24 mouse cellular contexts compared by ENCODE assay signal in genomic region chr14:77705006-77705405, GRCm38 (mm10).
DNase-seq lines count a peak whose midpoint lies in the region; ATAC-seq and TF ChIP-seq lines count a peak whose summit lies in the region.
"Had no signal": no experiment of that assay in that cellular context is flagged by ENCODE, and none has a peak within 500 bp of the region (broad histone marks: within the 10 kb centered on the region; RNA-seq: fewer than 3 reads in every experiment).

No protein-coding gene starts in this region.

- H3K4me2 ChIP-seq in forebrain, embryonic 13.5 days: no peak overlapping the region
- H3K4me2 ChIP-seq in forebrain, embryonic 11.5 days (ENCODE audit: low read depth, low read length, severe bottlenecking): no peak overlapping the region
- H3K4me2 ChIP-seq in heart, embryonic 12.5 days: no peak overlapping the region
- H3K4me2 ChIP-seq in forebrain, postnatal 0 days (ENCODE audit: low read depth): no peak overlapping the region
- H3K4me2 ChIP-seq: heart, embryonic 11.5 days; heart, embryonic 15.5 days; hindbrain, embryonic 13.5 days; intestine, embryonic 15.5 days had no signal

- ATAC-seq in forebrain, embryonic 13.5 days: peak; percentile 41; the same call in 1 of the 2 replicates
- no peak for ATAC-seq in forebrain, embryonic 11.5 days (replicated peaks; ENCODE audit: low FRiP score)
- no peak for ATAC-seq in heart, embryonic 12.5 days (ENCODE audit: insufficient number of reproducible peaks, low FRiP score)
- ATAC-seq in forebrain, postnatal 0 days: peak; percentile 67
- ATAC-seq: CD4-positive, CD25-positive, alpha-beta regulatory T cell, adult 4 months; hindbrain, embryonic 16.5 days; intestine, embryonic 15.5 days had no signal

- peaks cover 12% of the 10 kb centered on the region; the same call in 1 of the 2 replicates for H3K36me3 ChIP-seq in forebrain, embryonic 13.5 days (ENCODE audit: poor library complexity, severe bottlenecking)
- H3K36me3 ChIP-seq in forebrain, embryonic 11.5 days (ENCODE audit: control insufficient read depth, insufficient read depth, low read length): no peaks in the 10 kb centered on the region
- H3K36me3 ChIP-seq in heart, embryonic 12.5 days: no peaks in the 10 kb centered on the region
- H3K36me3 ChIP-seq in forebrain, postnatal 0 days (ENCODE audit: insufficient read depth): peaks cover 7% of the 10 kb centered on the region; the same call in 1 of the 2 replicates
- H3K36me3 ChIP-seq: heart, embryonic 15.5 days; hindbrain, embryonic 10.5 days; intestine, embryonic 15.5 days had no signal

- no peak overlapping the region for H3K9ac ChIP-seq in forebrain, embryonic 13.5 days
- H3K9ac ChIP-seq in forebrain, embryonic 11.5 days (ENCODE audit: low read length): no peak overlapping the region
- no peak overlapping the region for H3K9ac ChIP-seq in heart, embryonic 12.5 days
- no peak overlapping the region for H3K9ac ChIP-seq in forebrain, postnatal 0 days
- H3K9ac ChIP-seq: heart, embryonic 15.5 days; hindbrain, embryonic 13.5 days; intestine, embryonic 15.5 days had no signal

- no peak for TF ChIP-seq POLR2A in brain, embryonic 14.5 days (IDR thresholded peaks at IDR 0.05; ENCODE audit: borderline replicate concordance, extremely low read depth, insufficient read depth, insufficient read length, poor library complexity, severe bottlenecking)

- H3K4me3 ChIP-seq in forebrain, embryonic 13.5 days: no peak overlapping the region
- H3K4me3 ChIP-seq in forebrain, embryonic 11.5 days (ENCODE audit: low read depth, low read length): no peak overlapping the region
- H3K4me3 ChIP-seq in heart, embryonic 12.5 days: no peak overlapping the region
- no peak overlapping the region for H3K4me3 ChIP-seq in forebrain, postnatal 0 days (ENCODE audit: low read depth, low read length)
- H3K4me3 ChIP-seq: heart, embryonic 15.5 days; hindbrain, embryonic 10.5 days; hindbrain, embryonic 13.5 days; intestine, embryonic 15.5 days had no signal

- no peak overlapping the region for H3K27ac ChIP-seq in forebrain, embryonic 13.5 days
- no peak overlapping the region for H3K27ac ChIP-seq in forebrain, embryonic 11.5 days (ENCODE audit: low read depth, low read length)
- no peak overlapping the region for H3K27ac ChIP-seq in heart, embryonic 12.5 days (ENCODE audit: poor library complexity, severe bottlenecking)
- H3K27ac ChIP-seq in forebrain, postnatal 0 days (ENCODE audit: low read depth, low read length): no peak overlapping the region
- H3K27ac ChIP-seq: heart, embryonic 15.5 days; hindbrain, embryonic 10.5 days; hindbrain, embryonic 13.5 days; intestine, embryonic 15.5 days had no signal

- DNase-seq in forebrain, embryonic 11.5 days (ENCODE audit: low spot score): no peak
- DNase-seq in heart, adult 11 months: peak; percentile 36
- DNase-seq in brain, embryonic 14.5 days (ENCODE audit: low read depth): peak; percentile 64
- no peak for DNase-seq in forebrain, postnatal 0 days
- DNase-seq in c-Kit-positive CD71-positive TER-119-positive erythroid progenitor cells, embryonic 14.5 days (ENCODE audit: low spot score): no peak
- DNase-seq: adrenal gland, adult 2 months; adrenal gland, postnatal 14 days; cerebellum, adult 11-12 months; cerebellum, adult 9-10 months; cerebellum, postnatal 36 days; gastrocnemius, postnatal 25 days; heart, postnatal 10 days; heart, postnatal 36 days; kidney, adult 11 months; kidney, adult 8-10 months had no signal

- H3K9me3 ChIP-seq in forebrain, embryonic 13.5 days (replicated peaks): no peaks in the 10 kb centered on the region
- H3K9me3 ChIP-seq in forebrain, embryonic 11.5 days (ENCODE audit: control insufficient read depth, low read length): no peaks in the 10 kb centered on the region
- H3K9me3 ChIP-seq in heart, embryonic 12.5 days (replicated peaks): peaks cover 3% of the 10 kb centered on the region; the same call in 1 of the 2 replicates
- no peaks in the 10 kb centered on the region for H3K9me3 ChIP-seq in forebrain, postnatal 0 days (ENCODE audit: low read length)
- H3K9me3 ChIP-seq: heart, embryonic 15.5 days; hindbrain, embryonic 10.5 days; hindbrain, embryonic 13.5 days; intestine, embryonic 15.5 days had no signal

- H3K27me3 ChIP-seq in forebrain, embryonic 13.5 days: no peaks in the 10 kb centered on the region
- no peaks in the 10 kb centered on the region for H3K27me3 ChIP-seq in forebrain, embryonic 11.5 days (ENCODE audit: control insufficient read depth, insufficient read depth, low read length)
- H3K27me3 ChIP-seq in heart, embryonic 12.5 days (replicated peaks): no peaks in the 10 kb centered on the region
- no peaks in the 10 kb centered on the region for H3K27me3 ChIP-seq in forebrain, postnatal 0 days (ENCODE audit: insufficient read depth, low read length)
- H3K27me3 ChIP-seq: heart, embryonic 15.5 days; hindbrain, embryonic 13.5 days; intestine, embryonic 15.5 days had no signal

- peaks cover 4% of the 10 kb centered on the region; the same call in 1 of the 2 replicates for H3K4me1 ChIP-seq in forebrain, embryonic 13.5 days
- no peaks in the 10 kb centered on the region for H3K4me1 ChIP-seq in forebrain, embryonic 11.5 days (replicated peaks; ENCODE audit: control insufficient read depth, insufficient read depth, low read length)
- no peaks in the 10 kb centered on the region for H3K4me1 ChIP-seq in heart, embryonic 12.5 days (replicated peaks)
- H3K4me1 ChIP-seq in forebrain, postnatal 0 days (ENCODE audit: insufficient read depth): no peaks in the 10 kb centered on the region
- H3K4me1 ChIP-seq: heart, embryonic 15.5 days; hindbrain, embryonic 13.5 days; intestine, embryonic 15.5 days had no signal

- no peak for TF ChIP-seq CTCF in brain, embryonic 14.5 days (IDR thresholded peaks at IDR 0.05; ENCODE audit: borderline replicate concordance, extremely low read depth, insufficient read depth, insufficient read length)
- TF ChIP-seq CTCF in forebrain, postnatal 0 days (IDR thresholded peaks at IDR 0.05; ENCODE audit: low read depth): no peak

- WGBS in forebrain, embryonic 13.5 days: 14% methylated on average over 6 of the region's 6 CpGs
- WGBS in forebrain, embryonic 11.5 days: 20% methylated on average over 6 of the region's 6 CpGs
- 68% methylated on average over 6 of the region's 6 CpGs for WGBS in heart, embryonic 12.5 days
- WGBS in forebrain, postnatal 0 days: 18% methylated on average over 6 of the region's 6 CpGs

Comparison
In these comparisons a context has a peak if more than half of its experiments do, and no peak if none do; other contexts are left out.
1. ATAC-seq: peak in forebrain, embryonic 13.5 days (single experiment) and forebrain, postnatal 0 days (single experiment); none in forebrain, embryonic 11.5 days (single experiment) and heart, embryonic 12.5 days (single experiment).
2. DNase-seq: peak in heart, adult 11 months (single experiment) and brain, embryonic 14.5 days (single experiment); none in forebrain, embryonic 11.5 days (single experiment), forebrain, postnatal 0 days (single experiment) and c-Kit-positive CD71-positive TER-119-positive erythroid progenitor cells, embryonic 14.5 days (single experiment).